Mouse (Mus musculus): ENCODE measurements at regions not wholly inside any gene's neighbourhood (a gene's known extent, or its start where the extent isn't known, plus 50 kb on each side); places are given as distances from the start of the nearest gene placed in this dataset.

DNA sequence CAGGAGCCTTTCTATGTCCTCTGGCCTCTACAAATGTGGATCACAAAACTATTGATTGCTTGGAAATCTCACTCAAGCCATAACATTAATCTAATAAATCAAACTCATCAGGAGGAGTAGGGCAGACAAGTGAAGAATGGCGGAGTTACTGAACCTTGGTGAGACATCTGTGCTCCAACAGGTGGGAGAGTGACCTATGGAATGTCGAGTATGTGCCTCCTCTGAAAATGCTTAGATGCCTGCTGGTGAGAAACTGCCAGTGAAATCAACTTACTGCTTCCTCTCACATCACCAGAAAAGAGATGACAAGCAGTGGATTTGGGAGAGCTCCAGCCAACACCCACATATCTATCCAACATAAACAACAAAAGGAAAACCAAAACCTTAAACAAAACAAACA lies 965.8 kb downstream of the Slc16a7 start:
- Histone ChIP-seq H3ac (ENCODE audit: control insufficient read depth, insufficient read length, low read depth) (no peak overlapping the region), H3K27me3 (ENCODE audit: control insufficient read depth, insufficient read depth, insufficient read length) (no peaks in the 10 kb centered on the region), H3K4me3 (ENCODE audit: insufficient read depth, poor library complexity, severe bottlenecking) (no peak overlapping the region), H3K79me2 (ENCODE audit: control insufficient read depth, insufficient read depth) (no peaks in the 10 kb centered on the region), H3K79me3 (ENCODE audit: low read depth) (no peaks in the 10 kb centered on the region), H3K36me3 (ENCODE audit: control insufficient read depth, insufficient read depth) (no peaks in the 10 kb centered on the region)
- no peak for TF ChIP-seq CEBPB (IDR thresholded peaks at IDR 0.05; ENCODE audit: low read depth)
- no peak for TF ChIP-seq MAX (IDR thresholded peaks at IDR 0.05)
- TF ChIP-seq MYOG (IDR thresholded peaks at IDR 0.05; ENCODE audit: control insufficient read depth, extremely low read depth, insufficient read length), result no peak
- TF ChIP-seq USF1 (IDR thresholded peaks at IDR 0.05; ENCODE audit: low read depth), result no peak
- no peak for TF ChIP-seq CTCF (IDR thresholded peaks at IDR 0.05; ENCODE audit: control insufficient read depth, insufficient read depth, insufficient read length)
- no peak for TF ChIP-seq MYOD1 (IDR thresholded peaks at IDR 0.05; ENCODE audit: control insufficient read depth, insufficient read length, low read depth)
- no peak for TF ChIP-seq FOSL1 (IDR thresholded peaks at IDR 0.05; ENCODE audit: insufficient read depth, low read length, poor library complexity, severe bottlenecking)

All from C2C12 (cell line).